Mouse (Mus musculus) limb, embryonic 15.5 days (tissue): ENCODE results near the gene Spata31d1d. TPM values are rescaled to one million over a fixed set of nuclear protein-coding genes. Genes with fewer than 3 reads are reported as not detected.
"Not testable (repeated sequence)": the region's sequence is repeated elsewhere in the genome, so short reads cannot be mapped to it uniquely, and the experiment has no call there.

Experiments used
- ATAC-seq: fragments of 200-750 bp; cut with Nextera tagmentation; 2 replicates; pipeline ENCODE4 v1.8.0; 2017; ENCODE audit warnings: low read depth, moderate TSS enrichment; ENCODE audit not compliant: insufficient number of reproducible peaks, low FRiP score, low TSS enrichment
- H3K27ac ChIP-seq: fragments of 300-500 bp; sonication (generic); 2 replicates; pipeline ENCODE4 v1.5.1; 2015; ENCODE audit warnings: moderate library complexity, mild to moderate bottlenecking, inconsistent platforms
- H3K27me3 ChIP-seq: fragments of 300-500 bp; sonication (generic); 2 replicates; pipeline ENCODE4 v1.6.1; 2015; ENCODE audit warnings: inconsistent platforms
- H3K36me3 ChIP-seq: fragments of 300-500 bp; sonication (generic); 2 replicates; pipeline ENCODE4 v1.6.1; 2015; ENCODE audit warnings: inconsistent platforms
- H3K4me1 ChIP-seq: fragments of 300-500 bp; sonication (generic); 2 replicates; pipeline ENCODE4 v1.6.1; 2015; ENCODE audit warnings: inconsistent platforms
- H3K4me2 ChIP-seq: fragments of 300-500 bp; sonication (generic); 2 replicates; pipeline ENCODE4 v1.6.1; 2015; ENCODE audit warnings: mild to moderate bottlenecking, inconsistent platforms
- H3K4me3 ChIP-seq: fragments of 300-500 bp; sonication (generic); 2 replicates; pipeline ENCODE4 v1.5.1; 2015; ENCODE audit warnings: mild to moderate bottlenecking, inconsistent platforms
- H3K9ac ChIP-seq: fragments of 300-500 bp; sonication (generic); 2 replicates; pipeline ENCODE4 v1.6.1; 2015; ENCODE audit warnings: inconsistent platforms
- H3K9me3 ChIP-seq: fragments of 300-500 bp; sonication (generic); 2 replicates; pipeline ENCODE4 v1.6.1; 2016; ENCODE audit warnings: inconsistent platforms
- WGBS: fragments of 180-500 bp; shearing (Covaris S2); methylation state at CpG from one replicate; pipeline ENCODE4 v1.1.7; 2015; 5-methylcytosine and 5-hydroxymethylcytosine counted together
- polyA plus RNA-seq: library from polyadenylated mRNA; unstranded; fragments of >200 nt; fragmentation: Nextera tagmentation; extraction: Ambion mirVana; gene quantifications from 2 replicates; pipeline ENCODE4 v1.2.1, GENCODE M21; 2015

Spata31d1d gene
- polyA plus RNA-seq, 1 experiment from 2014 or later, result not detected

DNA sequence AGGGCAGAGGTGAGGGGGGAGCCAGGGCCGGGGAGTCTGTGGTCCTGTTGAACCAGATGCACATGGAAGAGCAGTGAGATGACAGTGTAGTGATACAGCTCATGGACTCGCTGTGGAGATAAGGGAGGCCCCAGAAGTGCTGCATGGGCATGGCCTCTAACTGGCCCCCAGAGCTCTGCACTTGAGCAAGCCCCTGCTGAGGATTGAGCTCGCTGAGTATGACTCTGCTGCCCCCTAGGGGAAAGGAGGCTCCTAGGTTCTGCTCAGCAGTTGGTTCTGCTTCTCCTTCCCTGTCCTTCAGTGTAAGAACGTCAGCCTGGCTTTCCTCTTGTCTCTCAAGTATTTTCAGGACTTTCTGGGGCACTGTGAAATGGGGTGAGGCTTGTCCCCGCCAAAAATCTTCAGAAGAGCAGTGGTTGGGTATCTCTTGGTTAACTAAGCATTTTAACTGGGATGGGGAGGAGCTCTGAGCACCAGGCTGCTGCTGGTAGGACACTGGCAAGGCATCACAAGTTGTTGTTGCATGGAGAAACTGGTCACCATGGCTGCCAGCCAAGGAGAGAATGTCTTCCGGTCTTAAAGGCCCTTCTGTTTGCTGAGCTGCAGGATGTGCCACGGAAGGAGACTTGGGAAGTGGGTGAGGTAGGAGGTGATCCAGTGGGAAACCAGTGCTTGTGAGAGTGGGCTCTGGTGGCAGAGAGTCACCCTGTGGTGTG, 3.0 kb downstream of the Spata31d1d start:
- Histone ChIP-seq H3K27ac (no peak overlapping the region), H3K4me2 (no peak overlapping the region), H3K4me3 (no peak overlapping the region), H3K36me3 (no peaks in the 10 kb centered on the region), H3K9ac (no peak overlapping the region), H3K9me3 (no peaks in the 10 kb centered on the region), H3K27me3 (no peaks in the 10 kb centered on the region), H3K4me1 (peaks cover 5% of the 10 kb centered on the region)
- ATAC-seq, result peak; percentile 53; the same call in 1 of the 2 replicates
- 28% methylated on average over 7 of the region's 7 CpGs for WGBS

DNA sequence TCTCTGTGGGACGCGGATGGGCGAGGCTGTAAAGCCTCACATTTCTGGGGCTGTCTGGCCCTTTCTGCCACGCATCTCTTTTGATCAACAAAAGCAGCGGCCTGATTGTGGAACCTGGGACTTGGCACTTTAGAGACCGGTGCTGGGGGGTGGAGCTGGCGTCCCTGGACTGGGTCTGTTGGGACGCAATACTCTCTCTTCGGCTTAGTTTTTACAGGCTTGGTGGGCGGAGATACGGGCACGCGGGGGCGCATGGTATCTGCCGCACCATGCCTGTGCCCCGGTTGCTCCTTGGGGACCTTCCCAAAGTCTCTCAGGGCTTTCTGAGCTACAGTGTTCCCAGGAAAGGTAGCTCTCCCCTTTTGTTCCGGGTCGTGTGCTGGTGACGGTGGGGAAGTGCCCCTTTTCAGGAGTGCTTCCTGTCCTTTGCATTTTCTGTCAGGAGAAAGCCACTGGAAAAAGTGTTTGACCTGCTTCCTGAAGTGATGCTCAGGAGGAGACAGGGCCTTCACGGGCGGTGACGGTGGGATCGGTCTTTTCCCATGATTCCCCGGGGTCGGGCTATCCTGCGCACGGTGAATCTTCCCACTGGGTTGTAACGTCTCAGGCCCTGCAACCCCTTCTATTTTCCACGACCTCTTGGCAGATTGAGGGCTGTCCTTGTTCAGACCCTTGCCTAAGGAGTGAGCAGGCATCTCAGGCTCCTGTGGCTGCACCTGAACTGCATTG, 5.2 kb downstream of the Spata31d1d start:
- ATAC-seq, result no peak
- H3K4me2 ChIP-seq, result peak overlapping the region; percentile 39
- H3K4me3 ChIP-seq, result peak overlapping the region; percentile 3; the same call in 1 of the 2 replicates
- no peak overlapping the region for H3K27ac ChIP-seq
- no peaks in the 10 kb centered on the region for H3K27me3 ChIP-seq
- H3K9ac ChIP-seq, result no peak overlapping the region
- H3K4me1 ChIP-seq, result peaks cover 5% of the 10 kb centered on the region
- H3K9me3 ChIP-seq, result no peaks in the 10 kb centered on the region
- no peaks in the 10 kb centered on the region for H3K36me3 ChIP-seq
- 24% methylated on average over 29 of the region's 29 CpGs for WGBS

DNA sequence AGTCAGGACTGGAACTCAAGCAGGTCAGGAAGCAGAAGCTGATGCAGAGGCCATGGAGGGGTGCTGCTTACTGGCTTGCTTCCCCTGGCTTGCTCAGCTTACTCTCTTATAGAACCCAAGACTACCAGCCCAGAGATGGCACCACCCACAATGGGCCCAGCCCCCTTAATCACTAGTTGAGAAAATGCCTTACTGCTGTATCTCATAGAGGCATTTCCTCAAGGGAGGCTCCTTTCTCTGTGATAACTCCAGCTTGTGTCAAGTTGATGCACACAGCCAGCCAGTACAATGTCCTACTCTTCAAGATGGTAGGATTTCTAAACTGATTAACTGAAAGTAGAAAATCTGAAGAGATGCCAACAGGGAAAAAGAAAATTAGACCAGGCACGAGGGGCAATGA, 9.5 kb downstream of the Spata31d1d start:
- WGBS, result 78% methylated on average over 1 of the region's 1 CpGs
- not testable (repeated sequence) for H3K27ac ChIP-seq, H3K27me3 ChIP-seq, H3K4me3 ChIP-seq, ATAC-seq, H3K36me3 ChIP-seq, H3K4me2 ChIP-seq, H3K9me3 ChIP-seq, H3K9ac ChIP-seq
- H3K4me1 ChIP-seq, result peaks cover 13% of the 10 kb centered on the region

DNA sequence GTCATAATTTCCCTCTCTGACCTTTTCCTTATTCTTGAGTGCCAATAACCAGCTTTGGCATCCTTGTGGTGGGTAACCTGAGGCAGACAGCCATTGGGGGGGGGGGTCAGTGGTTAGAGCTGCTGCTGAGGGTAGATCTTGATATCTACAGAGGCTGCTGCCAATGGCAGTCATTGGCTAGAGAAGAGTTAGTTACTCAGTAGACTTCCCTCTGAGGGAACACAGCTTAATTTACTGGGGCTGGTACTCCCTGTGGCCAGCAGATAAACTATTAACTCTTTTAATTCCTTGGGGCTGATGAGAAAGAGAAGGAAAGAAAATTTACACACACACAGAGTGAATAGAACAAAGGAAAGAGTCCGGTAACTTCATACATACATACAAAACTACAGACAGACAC, 12.1 kb downstream of the Spata31d1d start:
- H3K36me3 ChIP-seq, result no peaks in the 10 kb centered on the region
- peak overlapping the region; percentile 22; the same call in 1 of the 2 replicates for H3K27ac ChIP-seq
- H3K27me3 ChIP-seq, result no peaks in the 10 kb centered on the region
- no peak overlapping the region for H3K4me3 ChIP-seq
- H3K4me2 ChIP-seq, result no peak overlapping the region
- ATAC-seq, result no peak
- H3K4me1 ChIP-seq, result peaks cover 8% of the 10 kb centered on the region
- H3K9me3 ChIP-seq, result no peaks in the 10 kb centered on the region
- WGBS, result 76% methylated on average over 1 of the region's 1 CpGs
- H3K9ac ChIP-seq, result no peak overlapping the region

DNA sequence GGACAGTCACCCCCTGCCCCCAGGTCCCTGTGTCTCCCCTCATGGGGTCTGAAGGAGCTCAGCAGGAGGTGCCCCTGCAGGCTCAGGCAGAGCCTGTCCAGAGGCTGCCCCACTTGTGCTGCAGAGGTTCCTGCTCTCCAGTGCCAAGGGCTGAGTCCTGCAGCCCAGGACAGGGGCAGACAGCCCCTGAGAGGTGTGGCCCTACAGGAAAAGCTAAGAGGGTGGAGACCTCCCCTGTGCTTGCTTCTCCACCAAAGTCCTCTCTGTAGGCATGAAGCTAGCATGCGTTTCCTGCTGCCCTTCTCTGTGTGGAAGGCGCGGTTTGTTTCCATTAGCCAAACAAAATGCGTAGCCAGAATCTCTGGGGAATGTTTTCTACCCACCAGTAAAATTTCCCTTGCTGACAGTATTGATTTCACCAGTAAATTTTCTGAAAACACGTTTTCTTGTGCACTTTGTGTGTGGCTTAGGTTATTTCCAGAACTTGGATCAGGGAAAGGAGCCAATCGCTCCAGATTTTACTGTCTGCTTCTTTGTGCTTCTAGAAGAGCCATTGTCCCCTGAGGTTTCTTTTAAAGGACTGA, 12.6 kb downstream of the Spata31d1d start:
- not testable (repeated sequence) for H3K27me3 ChIP-seq, H3K9ac ChIP-seq, H3K9me3 ChIP-seq, H3K4me2 ChIP-seq, H3K4me3 ChIP-seq, H3K36me3 ChIP-seq, H3K4me1 ChIP-seq
- H3K27ac ChIP-seq, result peak overlapping the region; percentile 22; the same call in 1 of the 2 replicates
- 0 out of 2 replicates have a peak, but pooled peaks have one; percentile 45 for ATAC-seq
- 31% methylated on average over 6 of the region's 6 CpGs for WGBS

DNA sequence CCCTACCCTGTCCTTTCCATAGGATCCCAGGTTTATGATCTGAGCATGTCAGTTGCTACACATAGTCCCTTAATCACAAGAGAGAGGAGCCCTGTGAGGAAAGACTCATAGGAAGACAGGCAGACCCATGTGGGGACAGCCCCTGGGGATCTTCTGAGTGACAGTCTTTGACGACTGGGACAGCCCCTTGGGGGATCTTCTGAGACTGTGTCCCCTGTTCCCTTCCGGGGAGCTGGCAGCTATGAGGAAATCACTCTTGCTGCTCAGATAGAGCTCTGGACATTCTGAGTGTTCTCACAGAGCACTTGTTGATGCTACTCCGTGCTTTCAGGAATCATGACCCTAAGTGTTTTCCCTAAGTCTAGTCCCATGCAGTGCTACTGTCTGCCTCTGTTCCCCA, 17.8 kb downstream of the Spata31d1d start:
- H3K9ac ChIP-seq, result no peak overlapping the region
- H3K27me3 ChIP-seq, result no peaks in the 10 kb centered on the region
- H3K4me2 ChIP-seq, result no peak overlapping the region
- ATAC-seq, result no peak
- H3K4me1 ChIP-seq, result no peaks in the 10 kb centered on the region
- H3K4me3 ChIP-seq, result no peak overlapping the region
- H3K9me3 ChIP-seq, result no peaks in the 10 kb centered on the region
- no peak overlapping the region for H3K27ac ChIP-seq
- H3K36me3 ChIP-seq, result no peaks in the 10 kb centered on the region
- WGBS, result 39% methylated on average over 3 of the region's 3 CpGs

DNA sequence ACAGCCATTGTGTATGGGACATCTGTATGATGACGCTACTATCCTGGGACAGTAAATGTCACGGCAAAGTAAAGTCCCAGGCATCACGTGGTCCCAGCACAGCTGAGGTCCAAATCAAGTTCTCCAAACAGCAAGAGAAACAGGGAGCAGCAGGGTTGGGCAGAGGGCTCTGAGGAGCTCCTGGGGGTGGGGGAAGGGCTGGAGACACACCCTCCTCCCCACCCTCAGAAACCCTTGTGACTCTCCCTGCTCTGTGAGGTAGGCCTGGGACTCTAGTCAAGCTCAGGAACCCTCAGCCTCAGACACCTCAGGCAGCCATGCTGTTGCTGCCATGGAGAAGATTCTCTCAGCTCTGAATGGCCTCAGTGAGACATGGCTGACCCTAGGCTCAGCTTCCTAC, 19.6 kb downstream of the Spata31d1d start, which contains the start of gene Spata31d1b:
TSS of gene Spata31d1b (plus strand) at position 301 of the 400 bp plus-strand sequence.
- H3K27me3 ChIP-seq, H3K27ac ChIP-seq, H3K4me2 ChIP-seq, H3K36me3 ChIP-seq, H3K4me1 ChIP-seq, H3K4me3 ChIP-seq, H3K9me3 ChIP-seq, H3K9ac ChIP-seq, ATAC-seq: not testable (repeated sequence)
- 60% methylated on average over 3 of the region's 3 CpGs for WGBS

DNA sequence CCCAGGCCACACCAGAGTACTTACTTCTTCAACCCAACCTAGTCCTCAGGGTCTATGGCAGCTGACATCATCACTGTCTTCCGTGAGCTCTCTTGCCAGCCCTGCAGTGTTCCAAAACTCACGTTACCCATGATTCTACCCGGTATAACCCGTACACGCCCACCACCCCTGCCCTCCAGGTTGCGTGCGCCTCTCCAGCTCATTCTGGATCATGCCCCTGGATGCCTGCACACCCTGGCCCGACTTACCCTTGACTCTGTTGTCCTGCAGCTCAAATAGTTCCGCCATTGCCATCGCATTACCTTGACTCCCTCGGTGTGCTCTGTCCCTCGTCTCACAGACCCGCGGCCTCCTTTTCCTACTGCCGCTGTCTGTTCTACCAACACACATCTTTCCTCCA, 21.3 kb downstream of the Spata31d1d start, which contains the start of gene Spata31d1a:
TSS of gene Spata31d1a (minus strand) at position 101 of the 400 bp plus-strand sequence.
- no peak for ATAC-seq
- no peak within 1 kb of the TSS for H3K9ac ChIP-seq
- no peak within 1 kb of the TSS for H3K4me3 ChIP-seq
- no peaks in the 10 kb centered on the region for H3K36me3 ChIP-seq
- no peak within 1 kb of the TSS for H3K4me2 ChIP-seq
- H3K27ac ChIP-seq, result no peak within 1 kb of the TSS
- no peaks in the 10 kb centered on the region for H3K9me3 ChIP-seq
- H3K4me1 ChIP-seq, result no peaks in the 10 kb centered on the region
- WGBS, result 88% methylated on average over 15 of the region's 15 CpGs
- H3K27me3 ChIP-seq, result no peaks in the 10 kb centered on the region

DNA sequence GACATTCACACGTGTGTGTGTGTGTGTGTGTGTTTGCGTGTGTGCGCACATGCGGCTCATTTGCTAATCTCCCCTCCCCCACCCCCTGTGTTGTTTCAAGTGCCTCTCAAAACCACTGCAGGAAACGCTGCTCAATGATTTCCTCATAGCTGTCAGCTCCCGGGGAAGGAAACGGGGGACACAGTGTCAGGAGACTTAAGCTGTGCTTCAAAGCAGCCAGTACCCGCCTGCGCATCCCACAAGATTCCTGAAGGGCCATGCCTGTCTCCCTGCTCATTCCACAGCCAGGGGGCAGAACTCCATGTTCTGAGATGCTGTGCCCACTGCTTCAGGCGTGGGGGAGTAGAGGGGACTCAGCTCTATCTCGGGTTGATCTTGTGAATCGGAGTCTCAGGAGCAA, 27.0 kb downstream of the Spata31d1d start:
- 58% methylated on average over 12 of the region's 12 CpGs for WGBS
- H3K27ac ChIP-seq, result no peak overlapping the region
- H3K36me3 ChIP-seq, result no peaks in the 10 kb centered on the region
- H3K9me3 ChIP-seq, result no peaks in the 10 kb centered on the region
- no peak overlapping the region for H3K4me3 ChIP-seq
- H3K4me2 ChIP-seq, result no peak overlapping the region
- no peak for ATAC-seq
- H3K27me3 ChIP-seq, result no peaks in the 10 kb centered on the region
- H3K4me1 ChIP-seq, result no peaks in the 10 kb centered on the region
- H3K9ac ChIP-seq, result no peak overlapping the region

DNA sequence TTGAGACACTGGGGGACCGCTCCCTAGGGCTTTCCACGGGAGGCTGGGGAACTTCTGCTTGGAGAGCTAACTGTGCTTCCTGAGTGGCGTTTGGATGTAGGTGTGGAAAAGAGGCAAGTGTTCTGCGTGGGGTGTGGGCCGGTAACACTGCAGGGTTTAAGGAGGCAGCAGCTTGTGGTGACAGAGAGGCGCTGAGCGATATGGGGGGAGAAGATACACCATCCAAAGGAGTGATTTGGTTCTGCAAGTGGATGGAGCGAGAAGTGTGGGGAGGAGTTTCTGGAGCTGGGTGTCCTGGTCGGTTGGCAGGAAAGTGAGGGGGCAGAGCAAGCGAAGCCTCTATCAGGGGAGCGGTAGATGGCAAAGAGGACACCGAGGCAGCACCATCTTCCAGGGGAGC, 28.0 kb downstream of the Spata31d1d start:
- WGBS, result 78% methylated on average over 12 of the region's 12 CpGs
- no peaks in the 10 kb centered on the region for H3K9me3 ChIP-seq
- no peak overlapping the region for H3K4me2 ChIP-seq
- H3K9ac ChIP-seq, result no peak overlapping the region
- H3K27ac ChIP-seq, result no peak overlapping the region
- no peak overlapping the region for H3K4me3 ChIP-seq
- H3K27me3 ChIP-seq, result no peaks in the 10 kb centered on the region
- no peaks in the 10 kb centered on the region for H3K36me3 ChIP-seq
- no peak for ATAC-seq
- no peaks in the 10 kb centered on the region for H3K4me1 ChIP-seq

DNA sequence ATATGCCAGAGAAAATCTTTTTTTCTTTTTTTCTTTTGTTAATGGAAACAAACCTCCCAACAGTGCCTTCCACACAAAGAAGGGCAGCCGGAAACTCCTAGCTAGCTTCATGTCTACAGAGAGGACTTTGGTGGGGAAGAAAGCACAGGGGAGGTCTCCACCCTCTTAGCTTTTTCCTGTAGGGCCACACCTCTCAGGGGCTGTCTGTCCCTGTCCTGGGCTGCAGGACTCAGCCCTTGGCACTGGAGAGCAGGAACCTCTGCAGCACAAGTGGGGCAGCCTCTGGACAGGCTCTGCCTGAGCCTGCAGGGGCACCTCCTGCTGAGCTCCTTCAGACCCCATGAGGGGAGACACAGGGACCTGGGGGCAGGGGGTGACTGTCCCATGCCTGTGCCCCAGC, 31.4 kb downstream of the Spata31d1d start:
- not testable (repeated sequence) for H3K27ac ChIP-seq, H3K27me3 ChIP-seq, H3K4me1 ChIP-seq, H3K4me2 ChIP-seq, H3K9ac ChIP-seq, H3K4me3 ChIP-seq, ATAC-seq, H3K9me3 ChIP-seq, H3K36me3 ChIP-seq
- WGBS, result 47% methylated on average over 1 of the region's 1 CpGs

DNA sequence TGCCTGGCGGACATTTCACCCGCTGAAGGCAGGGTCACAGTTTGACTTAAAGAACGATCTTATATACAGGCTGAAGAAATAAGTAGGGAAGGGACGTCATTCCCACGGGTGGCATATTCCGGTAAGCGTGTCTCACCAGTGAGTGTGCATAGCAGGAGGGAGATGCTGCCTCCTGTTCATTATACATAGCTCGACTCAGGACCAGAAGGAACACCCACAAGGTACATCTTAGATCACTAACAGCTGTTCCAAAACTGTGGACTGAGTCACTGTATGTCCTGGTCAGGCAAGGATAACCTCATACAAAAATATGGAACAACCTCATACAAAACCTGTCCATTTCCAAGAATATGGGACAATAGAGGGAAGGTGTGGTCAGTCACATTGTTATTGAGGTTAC, 32.4 kb downstream of the Spata31d1d start:
- Histone ChIP-seq H3K9ac (no peak overlapping the region), H3K4me1 (no peaks in the 10 kb centered on the region), H3K4me3 (no peak overlapping the region), H3K4me2 (no peak overlapping the region), H3K36me3 (no peaks in the 10 kb centered on the region), H3K9me3 (no peaks in the 10 kb centered on the region), H3K27me3 (no peaks in the 10 kb centered on the region), H3K27ac (no peak overlapping the region)
- no peak for ATAC-seq
- 91% methylated on average over 8 of the region's 8 CpGs for WGBS
